Mouse (Mus musculus) forebrain, postnatal 0 days (tissue): ENCODE data around the gene Deup1. TPM values are rescaled to one million over a fixed set of nuclear protein-coding genes. Genes with fewer than 3 reads are reported as not detected.

ENCODE experiments used
- ATAC-seq: fragments of 200-750 bp; cut with Nextera tagmentation; 2 replicates; pipeline ENCODE4 v1.8.0; 2017; ENCODE audit warnings: mild to moderate bottlenecking, moderate library complexity
- DNase-seq: peaks from one replicate; pipeline ENCODE4 v3.0.0-alpha.2; 2015
- H3K27ac ChIP-seq: fragments of 300-500 bp; sonication (generic); 2 replicates; pipeline ENCODE4 v1.5.1; 2014; ENCODE audit warnings: low read depth, mild to moderate bottlenecking, antibody characterized with exemption, low read length, moderate library complexity, mixed read lengths
- H3K27me3 ChIP-seq: fragments of 300-500 bp; sonication (generic); 2 replicates; pipeline ENCODE4 v1.6.1; 2014; ENCODE audit warnings: mild to moderate bottlenecking, low read length, mixed read lengths; ENCODE audit not compliant: insufficient read depth
- H3K36me3 ChIP-seq: fragments of 300-500 bp; sonication (generic); 2 replicates; pipeline ENCODE4 v1.6.1; 2014; ENCODE audit warnings: mild to moderate bottlenecking, moderate library complexity; ENCODE audit not compliant: insufficient read depth
- H3K4me1 ChIP-seq: fragments of 300-500 bp; sonication (generic); 2 replicates; pipeline ENCODE4 v1.6.1; 2014; ENCODE audit warnings: antibody characterized with exemption; ENCODE audit not compliant: insufficient read depth
- H3K4me2 ChIP-seq: fragments of 300-500 bp; sonication (generic); 2 replicates; pipeline ENCODE4 v1.6.1; 2014; ENCODE audit warnings: low read depth, mild to moderate bottlenecking, moderate library complexity
- H3K4me3 ChIP-seq: fragments of 300-500 bp; sonication (generic); 2 replicates; pipeline ENCODE4 v1.5.1; 2014; ENCODE audit warnings: low read depth, low read length, mixed read lengths
- H3K9ac ChIP-seq: fragments of 300-500 bp; sonication (generic); 2 replicates; pipeline ENCODE4 v1.6.1; 2014; ENCODE audit warnings: mild to moderate bottlenecking
- H3K9me3 ChIP-seq: fragments of 300-500 bp; sonication (generic); 2 replicates; pipeline ENCODE4 v1.6.1; 2016; ENCODE audit warnings: low read length
- CTCF ChIP-seq: sonication (generic); IDR thresholded peaks from 2 replicates; pipeline ENCODE4 v1.5.1; 2016; ENCODE audit warnings: antibody characterized with exemption, control low read depth, low read depth
- WGBS: fragments of 180-500 bp; shearing (Covaris S2); extraction: QIAGEN DNeasy Blood & Tissue Kit; methylation state at CpG from one replicate; pipeline ENCODE4 v1.1.7; 2014; 5-methylcytosine and 5-hydroxymethylcytosine counted together
- polyA plus RNA-seq: library from polyadenylated mRNA; unstranded; fragments of >200 nt; fragmentation: Nextera tagmentation; extraction: Ambion mirVana; gene quantifications from 2 replicates; pipeline ENCODE4 v1.2.1, GENCODE M21; 2015
- total RNA-seq: library from RNA; depleted of rRNA; stranded (reverse); fragments of >200 nt; gene quantifications from 2 replicates; pipeline ENCODE4 v1.2.3, GENCODE M21; 2014

Gene Deup1
- total and polyA plus RNA-seq, 2 experiments from 2014 or later: 4.7 to 4.8 TPM

- ATAC-seq (no peak), DNase-seq (no peak)
- Histone ChIP-seq H3K27me3 (no peaks in the 10 kb centered on the region), H3K4me3 (no peak overlapping the region), H3K9me3 (no peaks in the 10 kb centered on the region), H3K36me3 (no peaks in the 10 kb centered on the region), H3K9ac (no peak overlapping the region), H3K27ac (no peak overlapping the region), H3K4me2 (no peak overlapping the region), H3K4me1 (no peaks in the 10 kb centered on the region; the same call in 1 of the 2 replicates)
- 66% methylated on average over 8 of the region's 8 CpGs for WGBS
- no peak for TF ChIP-seq CTCF
Measured at GRCm38 (mm10) chr9:15525246-15525645, 102.5 kb downstream of the Deup1 start.

- Histone ChIP-seq H3K9ac (peak overlapping the region; percentile 7; the same call in 1 of the 2 replicates), H3K4me2 (no peak overlapping the region), H3K36me3 (no peaks in the 10 kb centered on the region), H3K4me1 (no peaks in the 10 kb centered on the region; the same call in 1 of the 2 replicates), H3K27me3 (no peaks in the 10 kb centered on the region), H3K4me3 (no peak overlapping the region), H3K27ac (no peak overlapping the region), H3K9me3 (no peaks in the 10 kb centered on the region)
- ATAC-seq (no peak), DNase-seq (no peak)
- WGBS: 87% methylated on average over 6 of the region's 6 CpGs
- no peak for TF ChIP-seq CTCF
Measured at GRCm38 (mm10) chr9:15523646-15524045, 104.1 kb downstream of the Deup1 start.

- no peaks in the 10 kb centered on the region for H3K36me3 ChIP-seq
- H3K4me2 ChIP-seq: no peak overlapping the region
- H3K9ac ChIP-seq: no peak overlapping the region
- no peaks in the 10 kb centered on the region; the same call in 1 of the 2 replicates for H3K4me1 ChIP-seq
- H3K27me3 ChIP-seq: no peaks in the 10 kb centered on the region
- H3K9me3 ChIP-seq: no peaks in the 10 kb centered on the region
- no peak for TF ChIP-seq CTCF
- H3K4me3 ChIP-seq: no peak overlapping the region
- WGBS: 70% methylated on average over 5 of the region's 5 CpGs
- ATAC-seq: no peak
- DNase-seq: no peak
- H3K27ac ChIP-seq: no peak overlapping the region
Measured at GRCm38 (mm10) chr9:15522887-15523286, 104.8 kb downstream of the Deup1 start.

DNA sequence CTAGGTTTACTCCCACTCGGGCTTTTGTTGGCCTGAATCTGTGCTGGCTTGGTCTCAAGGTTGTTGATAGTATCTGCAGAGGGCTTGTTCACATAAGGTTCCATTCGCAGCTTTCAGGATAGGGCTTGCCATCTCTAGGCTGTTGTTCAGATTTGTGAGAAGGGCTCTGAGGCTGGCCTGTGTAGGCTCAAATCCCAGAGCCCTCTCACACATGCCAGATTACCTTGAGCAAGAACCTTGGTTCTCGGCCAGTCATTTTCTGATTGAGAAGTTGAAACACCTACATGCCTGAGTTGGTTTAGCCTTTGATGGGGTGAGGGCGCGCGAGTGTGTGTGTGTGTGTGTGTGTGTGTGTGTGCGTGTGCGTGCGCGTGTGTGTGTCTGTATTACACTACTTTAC is 105.4 kb downstream of the Deup1 start:
- no peaks in the 10 kb centered on the region for H3K9me3 ChIP-seq
- ATAC-seq: no peak
- H3K4me1 ChIP-seq: no peaks in the 10 kb centered on the region; the same call in 1 of the 2 replicates
- 84% methylated on average over 10 of the region's 10 CpGs for WGBS
- H3K27me3 ChIP-seq: no peaks in the 10 kb centered on the region
- no peak for TF ChIP-seq CTCF
- H3K36me3 ChIP-seq: no peaks in the 10 kb centered on the region
- no peak overlapping the region for H3K27ac ChIP-seq
- H3K4me3 ChIP-seq: no peak overlapping the region
- no peak for DNase-seq
- no peak overlapping the region for H3K9ac ChIP-seq
- H3K4me2 ChIP-seq: no peak overlapping the region

GRCm38 (mm10) chr9:15517979-15518378 is 109.8 kb downstream of the Deup1 start:
- no peak for TF ChIP-seq CTCF
- DNase-seq (no peak), ATAC-seq (no peak)
- 92% methylated on average over 4 of the region's 4 CpGs for WGBS
- no peak overlapping the region for H3K4me3 ChIP-seq
- no peaks in the 10 kb centered on the region; the same call in 1 of the 2 replicates for H3K4me1 ChIP-seq
- no peaks in the 10 kb centered on the region for H3K36me3 ChIP-seq
- no peaks in the 10 kb centered on the region for H3K9me3 ChIP-seq
- no peak overlapping the region for H3K4me2 ChIP-seq
- H3K27ac ChIP-seq: no peak overlapping the region
- no peak overlapping the region for H3K9ac ChIP-seq
- no peaks in the 10 kb centered on the region for H3K27me3 ChIP-seq

DNA sequence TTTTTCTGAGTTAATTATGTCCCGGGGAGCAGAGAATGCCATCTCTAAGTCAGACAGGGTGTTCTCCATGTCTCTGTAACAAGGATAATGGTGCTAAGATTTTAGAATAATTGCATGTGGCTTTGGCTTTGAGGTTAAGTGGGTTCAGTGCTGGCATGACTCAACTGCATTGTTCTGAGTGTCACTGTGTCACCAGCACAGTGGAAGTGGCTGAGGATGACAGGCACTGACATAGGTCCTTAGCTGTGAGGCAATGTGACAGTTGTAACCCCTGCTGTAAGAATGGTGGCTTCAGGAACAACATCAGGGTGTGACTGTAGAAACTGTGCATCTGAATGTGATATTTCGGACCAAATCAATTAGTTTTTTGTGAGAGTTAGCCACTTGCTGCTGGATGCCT is 111.7 kb downstream of the Deup1 start:
- 62% methylated on average over 2 of the region's 2 CpGs for WGBS
- TF ChIP-seq CTCF: no peak
- no peak overlapping the region; the same call in 1 of the 2 replicates for H3K9ac ChIP-seq
- no peaks in the 10 kb centered on the region for H3K9me3 ChIP-seq
- H3K4me2 ChIP-seq: no peak overlapping the region
- H3K4me1 ChIP-seq: no peaks in the 10 kb centered on the region
- no peak overlapping the region for H3K27ac ChIP-seq
- DNase-seq (no peak), ATAC-seq (peak; percentile 67)
- H3K27me3 ChIP-seq: no peaks in the 10 kb centered on the region
- H3K36me3 ChIP-seq: no peaks in the 10 kb centered on the region
- no peak overlapping the region for H3K4me3 ChIP-seq

GRCm38 (mm10) chr9:15512918-15513317 is 114.8 kb downstream of the Deup1 start:
- peaks cover 5% of the 10 kb centered on the region; the same call in 1 of the 2 replicates for H3K4me1 ChIP-seq
- no peaks in the 10 kb centered on the region for H3K27me3 ChIP-seq
- TF ChIP-seq CTCF: no peak
- H3K4me3 ChIP-seq: no peak overlapping the region
- WGBS: 44% methylated on average over 7 of the region's 7 CpGs
- ATAC-seq (no peak), DNase-seq (no peak)
- H3K4me2 ChIP-seq: no peak overlapping the region
- H3K27ac ChIP-seq: no peak overlapping the region
- H3K9ac ChIP-seq: no peak overlapping the region
- no peaks in the 10 kb centered on the region for H3K36me3 ChIP-seq
- H3K9me3 ChIP-seq: no peaks in the 10 kb centered on the region
